Mouse (Mus musculus): Measurements from ENCODE around the gene Rorc. TPM values are rescaled to one million over a fixed set of nuclear protein-coding genes. Genes with fewer than 3 reads are reported as not detected.

Rorc gene
- total and polyA plus RNA-seq, 3 experiments = not detected

DNA sequence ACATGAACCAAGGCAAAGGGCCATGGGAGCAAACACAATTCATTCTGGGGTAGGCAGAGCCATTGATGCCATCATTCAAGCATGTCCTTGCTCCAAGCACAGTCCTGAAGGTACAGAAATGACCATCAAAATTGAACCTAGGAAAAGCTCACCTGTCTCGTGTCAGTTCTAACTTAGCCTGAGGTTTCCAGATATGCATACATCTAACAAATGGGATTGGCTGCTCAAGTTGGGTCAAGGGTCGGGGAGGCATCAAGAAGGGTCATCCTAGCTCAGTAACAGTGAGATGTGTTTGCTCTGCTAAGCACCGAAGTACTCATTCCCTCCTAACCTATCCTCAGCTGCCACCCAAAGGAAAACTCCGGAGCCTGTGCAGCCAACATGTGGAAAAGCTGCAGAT, 24.3 kb downstream of the Rorc start:
- no peak for TF ChIP-seq POLR2AphosphoS5 (IDR thresholded peaks at IDR 0.05; ENCODE audit: insufficient replicate concordance, low read depth, low read length)
- TF ChIP-seq TAL1 (conservative IDR thresholded peaks at IDR 0.05; ENCODE audit: low read depth, low read length) = no peak
- no peak for TF ChIP-seq GATA1 (IDR thresholded peaks at IDR 0.05; ENCODE audit: borderline replicate concordance, low read length)
- no peak for TF ChIP-seq GATA2 (IDR thresholded peaks at IDR 0.05; ENCODE audit: borderline replicate concordance, low read depth, low read length)
- TF ChIP-seq CTCF (IDR thresholded peaks at IDR 0.05; ENCODE audit: low read depth, low read length) = no peak
- no peaks in the 10 kb centered on the region for H3K36me3 ChIP-seq (replicated peaks)
- ATAC-seq (ENCODE audit: extremely low read depth, insufficient number of reproducible peaks, low FRiP score, poor library complexity, severe bottlenecking) = no peak
- H3K4me1 ChIP-seq (ENCODE audit: insufficient read depth, low read depth, low read length) = no peaks in the 10 kb centered on the region
- DNase-seq (ENCODE audit: low spot score) = no peak
- peaks cover 24% of the 10 kb centered on the region for H3K27me3 ChIP-seq (ENCODE audit: insufficient read depth, low read length)
- H3K4me3 ChIP-seq (ENCODE audit: low read depth, low read length) = no peak overlapping the region
- no peaks in the 10 kb centered on the region for H3K9me3 ChIP-seq (replicated peaks)

DNA sequence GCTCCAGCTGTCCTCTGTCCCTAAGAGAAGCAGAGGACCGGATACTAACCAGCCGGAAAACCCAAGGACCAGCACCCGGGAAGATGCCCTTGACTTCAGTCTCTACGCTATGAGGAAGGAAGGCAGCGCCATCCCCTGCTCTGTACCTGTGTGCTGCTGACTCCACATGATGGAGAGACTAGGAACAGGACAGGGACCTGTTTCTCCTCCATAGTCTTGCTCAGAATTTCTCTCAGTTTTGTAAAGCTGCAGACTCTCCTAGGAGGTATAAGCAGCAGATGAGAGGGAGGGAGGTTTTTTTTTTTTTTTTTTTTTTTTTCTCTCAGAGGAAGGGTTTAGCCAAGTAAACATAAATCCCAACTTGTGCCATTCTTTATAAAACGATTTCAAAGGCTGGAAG, 25.6 kb downstream of the Rorc start, which contains the start of gene Lingo4:
Lingo4 (plus strand) TSS at position 301 of the 400 bp plus-strand sequence.
- ATAC-seq (ENCODE audit: extremely low read depth, insufficient number of reproducible peaks, low FRiP score, poor library complexity, severe bottlenecking) (no peak), DNase-seq (ENCODE audit: low spot score) (no peak)
- Histone ChIP-seq H3K36me3 (replicated peaks) (no peaks in the 10 kb centered on the region), H3K4me3 (ENCODE audit: low read depth, low read length) (no peak within 1 kb of the TSS), H3K27me3 (ENCODE audit: insufficient read depth, low read length) (peaks cover 27% of the 10 kb centered on the region), H3K4me1 (ENCODE audit: insufficient read depth, low read depth, low read length) (no peaks in the 10 kb centered on the region), H3K9me3 (replicated peaks) (no peaks in the 10 kb centered on the region)
- TF ChIP-seq GATA1 (IDR thresholded peaks at IDR 0.05; ENCODE audit: borderline replicate concordance, low read length) = no peak
- no peak for TF ChIP-seq CTCF (IDR thresholded peaks at IDR 0.05; ENCODE audit: low read depth, low read length)

DNA sequence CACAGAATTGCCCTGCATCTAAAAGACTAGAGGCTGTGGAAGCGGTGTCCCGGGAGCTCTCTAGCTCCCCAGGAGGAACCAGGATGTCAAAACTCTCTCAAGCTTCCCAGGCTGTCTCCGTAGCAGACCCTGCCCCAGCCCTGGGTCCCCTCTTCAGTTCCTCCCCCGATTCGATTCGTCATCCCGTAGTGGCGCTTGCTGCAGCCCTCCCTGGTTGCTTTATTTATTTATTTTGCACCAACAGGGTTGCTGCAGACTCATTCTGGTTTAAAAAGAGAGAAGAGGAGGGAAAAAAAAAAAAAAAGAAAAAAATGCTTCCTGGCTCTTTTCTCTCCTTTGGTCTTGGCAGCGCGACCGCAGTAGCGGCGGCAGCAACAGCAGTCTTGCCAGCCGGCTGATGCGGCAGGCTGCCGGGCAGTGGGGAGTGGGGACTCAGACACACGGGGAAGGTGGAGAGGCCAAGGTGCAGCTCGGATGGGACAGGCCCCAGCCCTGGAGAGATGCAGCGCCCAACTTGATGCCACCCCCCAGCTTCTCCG, 26.4 kb downstream of the Rorc start:
- TF ChIP-seq TAL1 (conservative IDR thresholded peaks at IDR 0.05; ENCODE audit: low read depth, low read length) (no peak), GATA1 (IDR thresholded peaks at IDR 0.05; ENCODE audit: borderline replicate concordance, low read length) (no peak), GATA2 (IDR thresholded peaks at IDR 0.05; ENCODE audit: borderline replicate concordance, low read depth, low read length) (no peak), POLR2AphosphoS5 (IDR thresholded peaks at IDR 0.05; ENCODE audit: insufficient replicate concordance, low read depth, low read length) (no peak), CTCF (IDR thresholded peaks at IDR 0.05; ENCODE audit: low read depth, low read length) (no peak)
- Histone ChIP-seq H3K27me3 (ENCODE audit: insufficient read depth, low read length) (peaks cover 29% of the 10 kb centered on the region), H3K4me1 (ENCODE audit: insufficient read depth, low read depth, low read length) (no peaks in the 10 kb centered on the region), H3K4me3 (ENCODE audit: low read depth, low read length) (no peak overlapping the region), H3K9me3 (replicated peaks) (no peaks in the 10 kb centered on the region), H3K36me3 (replicated peaks) (no peaks in the 10 kb centered on the region)
- DNase-seq (ENCODE audit: low spot score) (no peak), ATAC-seq (ENCODE audit: extremely low read depth, insufficient number of reproducible peaks, low FRiP score, poor library complexity, severe bottlenecking) (no peak)

DNA sequence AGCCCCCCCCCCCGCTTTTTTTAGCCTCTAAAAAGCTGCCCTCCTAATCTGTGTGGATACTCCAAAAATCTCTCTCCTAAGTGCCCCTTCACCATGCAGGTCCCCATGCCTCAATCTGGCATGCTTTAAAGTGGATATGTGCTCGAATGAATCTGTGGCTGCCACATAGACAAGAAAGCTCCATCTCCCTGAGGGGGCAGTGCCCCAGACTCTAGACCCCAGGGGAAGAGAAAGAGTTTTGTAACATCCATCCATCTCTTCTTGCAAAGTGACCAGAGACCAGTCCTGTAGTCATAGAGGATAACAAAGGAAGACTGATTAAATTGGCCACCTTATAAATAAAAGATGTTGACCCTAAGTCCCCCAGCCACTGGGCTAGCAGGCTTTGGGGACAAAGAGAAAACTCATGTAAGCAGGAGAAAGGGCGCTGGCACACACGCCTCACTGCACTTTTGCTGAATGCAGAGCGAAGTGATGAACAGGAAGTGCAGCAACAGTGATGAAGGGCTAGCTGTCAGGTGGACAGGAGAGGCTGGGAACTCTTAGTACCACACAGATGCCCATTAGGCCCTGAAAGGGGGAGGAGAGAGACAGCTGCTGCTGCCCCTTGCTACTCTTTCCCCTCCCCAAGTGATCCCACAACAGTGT, 27.2 kb downstream of the Rorc start:
- ATAC-seq (ENCODE audit: extremely low read depth, insufficient number of reproducible peaks, low FRiP score, poor library complexity, severe bottlenecking) (no peak), DNase-seq (ENCODE audit: low spot score) (no peak)
- H3K9me3 ChIP-seq (replicated peaks) = no peaks in the 10 kb centered on the region
- peaks cover 34% of the 10 kb centered on the region for H3K27me3 ChIP-seq (ENCODE audit: insufficient read depth, low read length)
- TF ChIP-seq TAL1 (conservative IDR thresholded peaks at IDR 0.05; ENCODE audit: low read depth, low read length) = no peak
- no peak for TF ChIP-seq POLR2AphosphoS5 (IDR thresholded peaks at IDR 0.05; ENCODE audit: insufficient replicate concordance, low read depth, low read length)
- TF ChIP-seq GATA1 (IDR thresholded peaks at IDR 0.05; ENCODE audit: borderline replicate concordance, low read length) = no peak
- TF ChIP-seq GATA2 (IDR thresholded peaks at IDR 0.05; ENCODE audit: borderline replicate concordance, low read depth, low read length) = no peak
- no peak for TF ChIP-seq CTCF (IDR thresholded peaks at IDR 0.05; ENCODE audit: low read depth, low read length)
- H3K4me1 ChIP-seq (ENCODE audit: insufficient read depth, low read depth, low read length) = no peaks in the 10 kb centered on the region
- no peaks in the 10 kb centered on the region for H3K36me3 ChIP-seq (replicated peaks)
- H3K4me3 ChIP-seq (ENCODE audit: low read depth, low read length) = no peak overlapping the region

DNA sequence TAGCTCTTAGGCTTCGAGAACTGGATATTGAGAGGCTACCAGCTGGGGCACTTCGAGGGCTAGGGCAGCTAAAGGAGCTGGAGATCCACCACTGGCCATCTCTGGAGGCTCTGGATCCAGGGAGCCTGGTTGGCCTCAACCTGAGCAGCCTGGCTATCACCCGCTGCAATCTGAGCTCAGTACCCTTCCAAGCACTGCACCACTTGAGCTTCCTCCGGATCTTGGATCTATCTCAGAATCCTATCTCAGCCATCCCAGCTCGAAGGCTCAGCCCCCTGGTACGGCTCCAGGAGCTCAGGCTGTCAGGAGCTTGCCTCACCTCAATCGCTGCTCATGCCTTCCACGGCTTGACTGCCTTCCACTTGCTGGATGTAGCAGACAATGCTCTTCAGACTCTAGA, 29.9 kb downstream of the Rorc start:
- no peak for TF ChIP-seq CTCF (IDR thresholded peaks at IDR 0.05; ENCODE audit: low read depth, low read length)
- no peak for TF ChIP-seq GATA1 (IDR thresholded peaks at IDR 0.05; ENCODE audit: borderline replicate concordance, low read length)
- TF ChIP-seq TAL1 (conservative IDR thresholded peaks at IDR 0.05; ENCODE audit: low read depth, low read length) = no peak
- no peak for TF ChIP-seq POLR2AphosphoS5 (IDR thresholded peaks at IDR 0.05; ENCODE audit: insufficient replicate concordance, low read depth, low read length)
- no peak for TF ChIP-seq GATA2 (IDR thresholded peaks at IDR 0.05; ENCODE audit: borderline replicate concordance, low read depth, low read length)
- no peak overlapping the region for H3K4me3 ChIP-seq (ENCODE audit: low read depth, low read length)
- peaks cover 34% of the 10 kb centered on the region for H3K27me3 ChIP-seq (ENCODE audit: insufficient read depth, low read length)
- DNase-seq (ENCODE audit: low spot score) (no peak), ATAC-seq (ENCODE audit: extremely low read depth, insufficient number of reproducible peaks, low FRiP score, poor library complexity, severe bottlenecking) (no peak)
- no peaks in the 10 kb centered on the region for H3K9me3 ChIP-seq (replicated peaks)
- H3K4me1 ChIP-seq (ENCODE audit: insufficient read depth, low read depth, low read length) = no peaks in the 10 kb centered on the region
- H3K36me3 ChIP-seq (replicated peaks) = no peaks in the 10 kb centered on the region

DNA sequence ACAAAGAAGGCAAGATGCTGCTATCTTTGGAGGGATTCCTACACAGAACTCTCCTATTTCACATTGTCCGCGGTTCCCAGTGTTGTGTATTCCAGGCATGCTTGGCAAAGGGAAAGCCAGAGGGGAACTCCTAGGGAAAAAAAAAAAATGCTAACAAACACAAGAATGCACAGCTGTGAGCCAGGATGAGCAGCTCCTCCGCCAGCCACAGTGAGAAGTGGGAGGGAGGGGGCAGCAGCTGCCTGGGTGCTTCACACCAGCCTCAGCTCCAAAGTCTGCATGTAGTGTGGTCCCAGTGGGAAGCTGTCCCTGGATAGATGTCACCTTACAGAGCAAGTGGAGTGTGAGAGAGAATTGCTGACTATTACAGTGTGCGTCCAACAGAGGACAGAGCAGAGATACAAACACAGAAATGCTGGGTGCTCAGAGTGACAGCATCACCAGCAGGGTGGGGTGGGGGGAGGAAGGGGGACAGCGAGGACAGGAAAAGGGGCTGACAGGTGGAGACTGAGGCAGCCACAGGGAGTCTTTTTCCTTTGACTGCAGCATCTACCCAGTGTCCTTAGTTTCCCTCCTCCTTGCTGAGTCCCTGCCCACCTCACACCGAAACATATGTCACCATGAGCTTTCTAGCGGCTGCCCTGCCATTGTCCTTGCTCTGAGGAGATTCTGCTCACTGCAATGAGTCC, 31.9 kb downstream of the Rorc start:
- Histone ChIP-seq H3K36me3 (replicated peaks) (no peaks in the 10 kb centered on the region), H3K4me1 (ENCODE audit: insufficient read depth, low read depth, low read length) (no peaks in the 10 kb centered on the region), H3K9me3 (replicated peaks) (no peaks in the 10 kb centered on the region), H3K27me3 (ENCODE audit: insufficient read depth, low read length) (peaks cover 34% of the 10 kb centered on the region), H3K4me3 (ENCODE audit: low read depth, low read length) (no peak overlapping the region)
- TF ChIP-seq CTCF (IDR thresholded peaks at IDR 0.05; ENCODE audit: low read depth, low read length) (no peak), GATA2 (IDR thresholded peaks at IDR 0.05; ENCODE audit: borderline replicate concordance, low read depth, low read length) (no peak), GATA1 (IDR thresholded peaks at IDR 0.05; ENCODE audit: borderline replicate concordance, low read length) (no peak), TAL1 (conservative IDR thresholded peaks at IDR 0.05; ENCODE audit: low read depth, low read length) (no peak), POLR2AphosphoS5 (IDR thresholded peaks at IDR 0.05; ENCODE audit: insufficient replicate concordance, low read depth, low read length) (no peak)
- no peak for DNase-seq (ENCODE audit: low spot score)
- ATAC-seq (ENCODE audit: extremely low read depth, insufficient number of reproducible peaks, low FRiP score, poor library complexity, severe bottlenecking) = no peak
